Mouse (Mus musculus) naive thymus-derived CD4-positive, alpha-beta T cell, adult 5 months (primary cell): Measurements from ENCODE around the gene Gm11758. TPM values are rescaled to one million over a fixed set of nuclear protein-coding genes. Genes with fewer than 3 reads are reported as not detected.

Experiments
- polyA plus RNA-seq: library from polyadenylated mRNA; unstranded; fragments of 100-300 nt; shearing (Covaris generic); gene quantifications from one replicate; pipeline ENCODE4 v1.2.1, GENCODE M21; 2017

Gene Gm11758
- polyA plus RNA-seq, result not detected

DNA sequence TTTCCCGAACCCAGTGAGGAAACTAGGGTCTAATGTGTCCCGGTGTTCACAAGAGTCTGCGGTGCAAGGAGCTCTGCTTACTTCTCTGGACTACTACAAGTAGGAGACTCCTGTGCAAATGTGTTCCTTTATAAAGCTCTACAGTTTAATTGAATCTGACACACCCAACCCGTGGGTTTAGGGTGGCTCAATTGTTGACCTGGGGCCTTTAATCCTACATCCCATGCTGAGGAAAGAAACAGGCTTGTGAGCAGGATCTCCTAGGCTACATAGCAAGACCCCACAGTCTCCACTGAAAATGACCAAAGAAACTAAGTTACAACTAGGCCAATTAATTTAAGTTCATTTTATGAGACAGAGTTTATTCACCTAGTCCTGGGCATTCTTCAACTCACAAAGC lies at the start of gene Gm11758:
Gene Gm11758 (minus strand): TSS at position 101 of the 400 bp plus-strand sequence.

DNA sequence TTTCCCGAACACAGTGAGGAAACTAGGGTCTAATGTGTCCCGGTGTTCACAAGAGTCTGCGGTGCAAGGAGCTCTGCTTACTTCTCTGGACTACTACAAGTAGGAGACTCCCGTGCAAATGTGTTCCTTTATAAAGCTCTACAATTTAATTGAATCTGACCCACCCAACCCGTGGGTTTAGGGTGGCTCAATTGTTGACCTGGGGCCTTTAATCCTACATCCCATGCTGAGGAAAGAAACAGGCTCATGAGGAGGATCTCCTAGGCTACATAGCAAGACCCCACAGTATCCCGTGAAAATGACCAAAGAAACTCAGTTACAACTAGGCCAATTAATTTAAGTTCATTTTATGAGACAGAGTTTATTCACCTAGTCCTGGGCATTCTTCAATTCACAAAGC lies 44.6 kb upstream of the Gm11758 start, which contains the start of gene Gm11756:
Gene Gm11756 (minus strand): TSS at position 101 of the 400 bp plus-strand sequence.

GRCm38 (mm10) chr4:73905853-73906252 lies 29.8 kb upstream of the Gm11758 start, which contains the start of gene Gm13871:
TSS of gene Gm13871 (minus strand) at chr4:73905953.

GRCm38 (mm10) chr4:73891012-73891411 lies 14.9 kb upstream of the Gm11758 start, which contains the start of gene Gm11757:
TSS of gene Gm11757 (minus strand) at chr4:73891112.

Other genes starting within 250 kb of the Gm11758 start
- gene Gm11236, start 238.1 kb downstream of the Gm11758 start, polyA plus RNA-seq, result not detected
- not detected for gene Gm11239, start 207.9 kb downstream of the Gm11758 start, polyA plus RNA-seq
- gene Gm428, start 192.8 kb downstream of the Gm11758 start, polyA plus RNA-seq, result not detected
- gene Rasef, start 85.3 kb downstream of the Gm11758 start, polyA plus RNA-seq, result 0.06 TPM
- not detected for gene Gm11757, start 14.8 kb upstream of the Gm11758 start, polyA plus RNA-seq
- not detected for gene Gm13871, start 29.7 kb upstream of the Gm11758 start, polyA plus RNA-seq
- gene Gm11756, start 44.5 kb upstream of the Gm11758 start, polyA plus RNA-seq, result not detected
- gene 2310002L09Rik, start 74.6 kb upstream of the Gm11758 start, polyA plus RNA-seq, result not detected
- not detected for gene Frmd3, start 137.2 kb upstream of the Gm11758 start, polyA plus RNA-seq